In the genomic region with DNA sequence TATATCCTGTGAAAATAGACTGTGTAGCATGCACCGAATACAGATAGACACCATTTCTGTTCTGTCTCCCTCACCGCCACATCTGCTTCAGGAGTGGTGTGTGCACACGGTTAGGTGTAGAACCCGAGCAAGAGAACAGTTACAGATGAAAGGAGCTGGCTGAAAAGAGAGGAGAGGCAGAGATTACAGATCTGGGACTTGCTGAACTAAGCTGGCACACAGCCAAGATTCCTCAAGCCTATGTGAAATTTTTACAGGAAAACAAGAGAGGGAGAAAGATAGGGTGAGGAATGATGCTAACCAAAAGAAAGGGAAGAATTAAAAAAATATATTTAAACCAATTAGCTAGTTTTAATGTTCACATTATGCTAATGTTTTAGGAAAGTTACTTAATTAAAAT, we compare ENCODE assay signal across 12 mouse cellular contexts. TPM values are rescaled to one million over a fixed set of nuclear protein-coding genes. Genes with fewer than 3 reads are reported as not detected.
DNase-seq lines count a peak whose midpoint lies in the region; ATAC-seq and TF ChIP-seq lines count a peak whose summit lies in the region.
"Had no signal": no experiment of that assay in that cellular context is flagged by ENCODE, and none has a peak within 500 bp of the region (broad histone marks: within the 10 kb centered on the region; RNA-seq: fewer than 3 reads in every experiment).

No protein-coding gene starts in this region.

- no peaks in the 10 kb centered on the region for H3K27me3 ChIP-seq in embryonic facial prominence, embryonic 11.5 days (ENCODE audit: control insufficient read depth, insufficient read depth, low read length)
- peaks cover 6% of the 10 kb centered on the region for H3K27me3 ChIP-seq in embryonic facial prominence, embryonic 10.5 days (replicated peaks; ENCODE audit: low read depth, poor library complexity, severe bottlenecking)
- H3K27me3 ChIP-seq in kidney, adult 2 months (replicated peaks; ENCODE audit: control insufficient read depth, insufficient read depth, low read length) = no peaks in the 10 kb centered on the region
- H3K27me3 ChIP-seq in kidney, embryonic 14.5 days (ENCODE audit: control insufficient read depth, insufficient read depth, low read length) = no peaks in the 10 kb centered on the region
- H3K27me3 ChIP-seq: Patski had no signal

- no peaks in the 10 kb centered on the region for H3K36me3 ChIP-seq in embryonic facial prominence, embryonic 11.5 days (replicated peaks; ENCODE audit: control insufficient read depth, insufficient read depth, low read depth, low read length)
- no peaks in the 10 kb centered on the region for H3K36me3 ChIP-seq in embryonic facial prominence, embryonic 10.5 days (replicated peaks)
- no peaks in the 10 kb centered on the region for H3K36me3 ChIP-seq in kidney, adult 2 months (ENCODE audit: control insufficient read depth, insufficient read depth, low read length)
- H3K36me3 ChIP-seq in kidney, embryonic 14.5 days (ENCODE audit: control insufficient read depth, insufficient read depth, low read length) = no peaks in the 10 kb centered on the region

- no peak overlapping the region for H3K27ac ChIP-seq in embryonic facial prominence, embryonic 11.5 days (replicated peaks; ENCODE audit: low read depth, low read length)
- no peak overlapping the region for H3K27ac ChIP-seq in embryonic facial prominence, embryonic 10.5 days (replicated peaks)
- no peak overlapping the region for H3K27ac ChIP-seq in kidney, adult 2 months (ENCODE audit: insufficient read depth, low read depth, low read length)
- H3K27ac ChIP-seq in kidney, embryonic 14.5 days (ENCODE audit: low read depth, low read length) = no peak overlapping the region
- H3K27ac ChIP-seq: gastrocnemius, adult 2 months had no signal

- no peak for ATAC-seq in embryonic facial prominence, embryonic 11.5 days (replicated peaks; ENCODE audit: insufficient number of reproducible peaks, low FRiP score, low TSS enrichment, low read depth)
- no peak for ATAC-seq in kidney, embryonic 14.5 days (ENCODE audit: low FRiP score, low TSS enrichment)
- ATAC-seq: Patski had no signal

- no peaks in the 10 kb centered on the region for H3K9me3 ChIP-seq in embryonic facial prominence, embryonic 11.5 days (replicated peaks; ENCODE audit: control insufficient read depth, low read length)
- H3K9me3 ChIP-seq in embryonic facial prominence, embryonic 10.5 days = no peaks in the 10 kb centered on the region
- no peaks in the 10 kb centered on the region for H3K9me3 ChIP-seq in kidney, embryonic 14.5 days (ENCODE audit: control insufficient read depth, low read length)

- no peak overlapping the region for H3K4me3 ChIP-seq in embryonic facial prominence, embryonic 11.5 days (ENCODE audit: low read depth, low read length)
- H3K4me3 ChIP-seq in embryonic facial prominence, embryonic 10.5 days = no peak overlapping the region
- H3K4me3 ChIP-seq in kidney, adult 2 months (ENCODE audit: insufficient read depth, low read depth, low read length) = no peak overlapping the region
- no peak overlapping the region for H3K4me3 ChIP-seq in kidney, embryonic 14.5 days (ENCODE audit: low read length)
- H3K4me3 ChIP-seq: gastrocnemius, adult 2 months had no signal

- no peak overlapping the region for H3K9ac ChIP-seq in embryonic facial prominence, embryonic 11.5 days (replicated peaks; ENCODE audit: low read length)
- H3K9ac ChIP-seq in kidney, embryonic 14.5 days (ENCODE audit: low read depth, low read length) = no peak overlapping the region

- no peak overlapping the region for H3K4me2 ChIP-seq in embryonic facial prominence, embryonic 11.5 days (ENCODE audit: low read depth, low read length)
- no peak overlapping the region for H3K4me2 ChIP-seq in kidney, embryonic 14.5 days (replicated peaks; ENCODE audit: low read depth, low read length)

- TF ChIP-seq POLR2A in kidney, adult 2 months (IDR thresholded peaks at IDR 0.05; ENCODE audit: low read depth, low read length) = no peak

- peak; percentile 46 for DNase-seq in embryonic facial prominence, embryonic 11.5 days (ENCODE audit: low spot score)
- DNase-seq in embryonic facial prominence, embryonic 10.5 days (ENCODE audit: low spot score) = no peak
- DNase-seq in kidney, adult 2 months = peak; percentile 13
- peak; percentile 16 for DNase-seq in lung, postnatal 14 days
- no peak for DNase-seq in lung, adult 18-20 months
- peak; percentile 37 for DNase-seq in adipocyte (ENCODE audit: low spot score)
- DNase-seq in thymus, postnatal 36 days = no peak
- DNase-seq: cerebellum, adult 2 months; gastrocnemius, adult 2 months; thymus, adult 2 months had no signal

- no peak for TF ChIP-seq CTCF in kidney, adult 2 months (conservative IDR thresholded peaks at IDR 0.05; ENCODE audit: insufficient read depth, insufficient read length, low read depth, low read length)

- H3K4me1 ChIP-seq in embryonic facial prominence, embryonic 11.5 days (ENCODE audit: control insufficient read depth, insufficient read depth, low read length) = no peaks in the 10 kb centered on the region
- H3K4me1 ChIP-seq in embryonic facial prominence, embryonic 10.5 days = peaks cover 5% of the 10 kb centered on the region
- H3K4me1 ChIP-seq in kidney, adult 2 months (ENCODE audit: control insufficient read depth, insufficient read depth, low read length) = 0 out of 2 replicates have a peak, but pooled peaks cover 2% of the 10 kb centered on the region
- 0 out of 2 replicates have a peak, but pooled peaks cover 4% of the 10 kb centered on the region for H3K4me1 ChIP-seq in kidney, embryonic 14.5 days (ENCODE audit: control insufficient read depth, insufficient read depth, low read length)

- 64% methylated on average over 4 of the region's 4 CpGs for WGBS in embryonic facial prominence, embryonic 11.5 days
- 83% methylated on average over 4 of the region's 4 CpGs for WGBS in embryonic facial prominence, embryonic 10.5 days
- WGBS in kidney, adult 2 months = 52% methylated on average over 4 of the region's 4 CpGs
- WGBS in kidney, embryonic 14.5 days = 51% methylated on average over 4 of the region's 4 CpGs

RNA-seq across cellular contexts. Expression of a gene that starts 1.9 kb away (rescaled TPM):
- 34.6 and 34.7 TPM in 2 replicates for polyA plus RNA-seq in embryonic facial prominence, embryonic 11.5 days (2014; fragmentation: Nextera tagmentation; extraction: Ambion mirVana)
- polyA plus RNA-seq in embryonic facial prominence, embryonic 10.5 days (2016; fragmentation: Nextera tagmentation; extraction: Ambion mirVana) = 27.2 and 29.2 TPM in 2 replicates
- 2.1 and 2.7 TPM in 2 replicates for polyA plus RNA-seq in kidney, adult 2 months (2012; rRNA removed)
- 25.3 and 34.1 TPM in 2 replicates for polyA plus RNA-seq in kidney, embryonic 14.5 days (2014; fragmentation: Nextera tagmentation; extraction: Ambion mirVana)

RNA-seq across cellular contexts. Expression of a gene that starts 2.6 kb away (rescaled TPM):
- 2.9 and 4.1 TPM in 2 replicates for polyA plus RNA-seq in embryonic facial prominence, embryonic 11.5 days (2014; fragmentation: Nextera tagmentation; extraction: Ambion mirVana)
- 2.1 and 2.5 TPM in 2 replicates for polyA plus RNA-seq in embryonic facial prominence, embryonic 10.5 days (2016; fragmentation: Nextera tagmentation; extraction: Ambion mirVana)
- polyA plus RNA-seq in kidney, adult 2 months (2012; rRNA removed) = 0.55 and 1.3 TPM in 2 replicates
- 3.8 and 4.1 TPM in 2 replicates for polyA plus RNA-seq in kidney, embryonic 14.5 days (2014; fragmentation: Nextera tagmentation; extraction: Ambion mirVana)
- polyA plus RNA-seq: thymus, adult 2 months had no signal

Comparison
In these comparisons a context has a peak if more than half of its experiments do, and no peak if none do; other contexts are left out.
1. DNase-seq: peak in embryonic facial prominence, embryonic 11.5 days (single experiment), kidney, adult 2 months (single experiment), lung, postnatal 14 days (single experiment) and adipocyte (single experiment); none in embryonic facial prominence, embryonic 10.5 days (single experiment), lung, adult 18-20 months (0 of 2) and thymus, postnatal 36 days (0 of 2).